Mouse (Mus musculus) T-cell, adult 2 months (primary cell): ENCODE measurements around the gene Tex35.
A peak's percentile ranks its signal among the peaks of the same experiment; 100 is the strongest.

ENCODE experiments used
- DNase-seq: peaks from one replicate; pipeline ENCODE4 v3.0.0; 2022; ENCODE audit warnings: low spot score

The Tex35 gene

GRCm38 (mm10) chr1:157081076-157081804 is 27.2 kb downstream of the Tex35 start:
- DNase-seq: peak; percentile 15

- DNase-seq: no peak
These were observed 28.4 kb downstream of the Tex35 start for GRCm38 (mm10) chr1:157080071-157080470.

GRCm38 (mm10) chr1:157079384-157080025 is 29.0 kb downstream of the Tex35 start:
- DNase-seq: no peak

- peak; percentile 82 for DNase-seq
These were observed 31.4 kb downstream of the Tex35 start for GRCm38 (mm10) chr1:157076781-157077705.

GRCm38 (mm10) chr1:157076257-157076656 is 32.2 kb downstream of the Tex35 start:
- peak; percentile 67 for DNase-seq

- no peak for DNase-seq
These were observed 33.5 kb downstream of the Tex35 start for GRCm38 (mm10) chr1:157074937-157075336.

GRCm38 (mm10) chr1:157074371-157074770 is 34.1 kb downstream of the Tex35 start:
- no peak for DNase-seq

GRCm38 (mm10) chr1:157073592-157073991 is 34.9 kb downstream of the Tex35 start:
- DNase-seq: no peak

- no peak for DNase-seq
These were observed 39.2 kb downstream of the Tex35 start for GRCm38 (mm10) chr1:157069181-157069828.

- DNase-seq: no peak
These were observed 40.2 kb downstream of the Tex35 start for GRCm38 (mm10) chr1:157068316-157068715.

GRCm38 (mm10) chr1:157065819-157066730 is 42.4 kb downstream of the Tex35 start:
- no peak for DNase-seq

GRCm38 (mm10) chr1:157063318-157064115 is 45.0 kb downstream of the Tex35 start:
- no peak for DNase-seq

GRCm38 (mm10) chr1:157062445-157062825 is 46.0 kb downstream of the Tex35 start:
- DNase-seq: no peak

GRCm38 (mm10) chr1:157061800-157062444 is 46.6 kb downstream of the Tex35 start:
- no peak for DNase-seq

- no peak for DNase-seq
These were observed 47.3 kb downstream of the Tex35 start for GRCm38 (mm10) chr1:157061170-157061569.

GRCm38 (mm10) chr1:157060441-157061135 is 47.9 kb downstream of the Tex35 start:
- no peak for DNase-seq

GRCm38 (mm10) chr1:157055901-157056300 is 52.6 kb downstream of the Tex35 start:
- DNase-seq: no peak

GRCm38 (mm10) chr1:157055288-157055831 is 53.1 kb downstream of the Tex35 start:
- no peak for DNase-seq

- no peak for DNase-seq
These were observed 53.8 kb downstream of the Tex35 start for GRCm38 (mm10) chr1:157054659-157055058.
